Mouse (Mus musculus) thymus, postnatal 4 days (tissue): ENCODE measurements at regions not wholly inside any gene's neighbourhood (a gene's known extent, or its start where the extent isn't known, plus 50 kb on each side); places are given as distances from the start of the nearest gene placed in this dataset.

Source experiments
- DNase-seq: peaks from one replicate; pipeline ENCODE4 v3.0.0; 2021

- DNase-seq: no peak
Measured at GRCm38 (mm10) chrX:77443852-77444492, 66.8 kb upstream of the Tbl1x start.

GRCm38 (mm10) chrX:77446755-77447154, 64.1 kb upstream of the Tbl1x start:
- no peak for DNase-seq

GRCm38 (mm10) chrX:77451977-77452675, 58.7 kb upstream of the Tbl1x start:
- no peak for DNase-seq
